Mouse (Mus musculus): ENCODE measurements around the gene Tbc1d32.
"Not testable (repeated sequence)": the region's sequence is repeated elsewhere in the genome, so short reads cannot be mapped to it uniquely, and the experiment has no call there.

The Tbc1d32 gene

DNA sequence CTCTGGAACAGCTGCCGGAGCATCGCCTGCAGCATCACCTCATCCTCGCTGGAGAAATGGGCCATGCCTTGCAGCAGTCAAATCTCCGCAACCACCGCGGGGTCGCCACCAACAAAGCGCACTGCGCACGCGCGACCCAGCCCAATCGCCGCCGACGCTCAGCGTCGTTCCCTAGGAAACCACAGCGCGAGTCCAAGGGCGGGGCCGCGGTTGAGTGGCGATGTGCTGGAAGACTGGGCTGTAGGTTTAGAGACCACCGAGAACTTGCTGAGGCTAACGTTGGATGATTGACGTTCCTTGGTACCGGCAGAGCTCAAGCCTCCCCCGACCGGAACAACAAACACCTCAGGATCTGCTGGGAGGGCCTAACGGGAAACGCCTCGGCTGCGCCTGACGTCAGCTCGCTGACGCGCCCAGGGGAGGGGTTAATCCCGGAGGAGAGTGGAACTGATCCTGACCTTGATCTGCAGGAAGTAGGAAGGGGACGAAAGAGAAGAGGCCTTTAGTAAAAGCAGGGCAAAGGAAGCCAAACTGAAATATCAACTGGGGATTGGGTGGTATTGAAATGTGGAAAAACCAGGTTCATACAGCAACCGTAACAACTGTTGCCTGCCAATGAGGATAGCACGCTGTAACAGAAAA lies at the start of gene Tbc1d32:
Gene Tbc1d32 (minus strand): TSS at position 122 of the 642 bp plus-strand sequence.
- CTCF ChIA-PET: no interaction called here

DNA sequence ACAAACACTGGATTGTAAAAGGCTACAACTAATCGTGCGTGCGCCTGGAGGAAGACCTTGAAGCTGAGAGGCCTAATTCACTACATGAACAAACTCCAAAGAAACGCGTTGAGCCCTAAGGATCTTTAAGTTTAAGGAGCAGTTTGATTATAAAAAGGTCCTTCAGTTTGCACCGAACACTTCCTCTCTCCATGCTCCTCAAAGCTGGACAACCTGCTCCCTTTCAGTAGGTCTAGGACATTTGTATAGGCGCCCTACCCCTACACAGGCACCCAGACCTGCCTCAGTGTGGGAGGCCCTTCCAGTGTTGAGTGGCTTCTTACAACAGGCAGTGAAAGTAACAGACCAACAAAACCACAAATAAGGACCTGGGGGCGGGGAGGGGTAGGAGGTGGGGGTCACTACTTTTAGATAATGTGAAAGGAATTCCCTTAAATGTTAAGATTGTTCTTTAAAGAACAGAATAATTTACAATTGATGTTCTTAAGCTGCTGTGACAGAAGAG lies 666 bp downstream of the Tbc1d32 start:
- CTCF ChIA-PET: no interaction called here

DNA sequence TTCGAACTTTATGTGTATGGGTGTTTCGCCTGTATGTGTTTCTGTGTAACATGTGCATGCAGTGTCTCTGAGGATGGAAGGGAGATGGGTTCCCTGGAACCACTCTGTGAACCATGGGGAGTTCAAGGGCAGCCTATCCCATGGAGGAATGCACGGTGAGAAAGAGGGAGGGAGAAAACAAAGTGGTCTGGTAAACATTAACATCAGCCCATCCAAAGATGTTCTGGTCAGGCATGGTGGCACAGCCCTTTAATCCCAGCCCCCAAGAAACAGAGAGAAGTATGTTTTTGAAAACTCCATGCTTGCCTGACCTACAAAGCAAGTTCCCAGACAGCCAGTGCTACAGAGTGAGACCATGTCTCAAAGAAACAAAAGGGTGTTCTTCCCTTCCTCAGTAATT lies 12.7 kb downstream of the Tbc1d32 start:
- CTCF ChIA-PET: no interaction called here

DNA sequence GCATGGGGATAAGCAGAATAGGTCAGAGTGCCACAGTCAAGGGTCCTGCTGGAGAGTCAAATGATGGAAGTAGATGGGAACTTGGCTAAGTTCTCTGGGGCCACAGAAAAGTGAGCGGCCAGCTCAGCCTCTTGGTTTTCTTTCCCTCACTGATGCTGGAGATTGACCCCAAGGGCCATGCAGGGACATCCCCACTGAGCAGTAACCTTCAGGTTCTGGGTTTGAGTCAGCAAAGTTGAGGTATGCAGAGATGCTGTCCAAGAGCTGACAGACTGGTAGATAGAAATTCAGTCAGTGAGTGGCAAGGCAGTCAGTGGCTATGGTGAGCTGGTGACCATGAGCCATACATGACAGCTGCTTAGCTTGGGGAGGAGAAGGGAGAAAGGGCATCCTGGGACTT lies 18.1 kb downstream of the Tbc1d32 start:
- CTCF ChIA-PET: no interaction called here

DNA sequence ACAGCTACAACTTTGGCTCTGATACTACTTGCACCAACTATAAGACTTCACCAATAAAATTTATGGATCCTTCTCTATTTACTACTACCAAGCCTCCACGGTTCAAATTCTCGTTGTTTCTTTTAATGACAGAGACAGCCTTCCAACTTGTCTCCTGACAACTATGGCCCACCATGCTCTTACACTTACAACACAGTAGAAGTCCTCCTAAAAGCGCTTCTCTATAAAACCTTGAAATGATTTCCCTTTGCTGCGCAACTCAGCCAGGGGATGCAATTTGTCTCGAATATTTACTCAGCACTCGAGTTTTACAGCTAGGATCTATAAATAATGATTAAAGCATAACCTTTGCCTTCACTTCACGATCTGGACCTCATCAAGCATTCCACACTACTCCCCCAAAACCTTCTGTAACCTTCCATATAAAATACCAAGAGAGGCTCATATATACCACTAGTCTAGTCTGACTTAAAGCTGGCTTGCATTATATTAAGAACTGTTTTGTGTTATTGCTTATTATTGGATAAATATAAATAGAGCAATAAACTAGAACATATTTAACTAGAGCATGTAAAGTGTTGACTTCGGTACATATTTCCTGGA lies 21.6 kb downstream of the Tbc1d32 start:
- CTCF ChIA-PET: no interaction called here

DNA sequence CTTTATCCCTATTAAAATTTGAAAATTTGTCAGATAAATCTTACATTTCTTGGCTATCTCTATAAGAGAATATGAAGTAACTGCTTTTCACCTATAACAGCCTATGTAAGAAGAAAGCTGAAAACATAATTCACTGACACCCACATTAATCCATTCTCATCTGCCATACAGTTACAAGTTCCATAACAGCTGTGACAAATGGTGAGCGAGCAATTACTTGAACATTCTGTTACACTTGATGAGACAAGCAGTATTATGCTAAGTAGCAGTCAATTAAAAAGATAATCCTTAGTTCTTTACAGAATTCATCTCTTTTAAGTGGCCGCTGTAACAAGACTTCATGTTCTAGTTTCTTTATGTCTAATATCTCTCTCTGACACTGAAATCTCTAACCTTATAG lies 24.1 kb downstream of the Tbc1d32 start:
- CTCF ChIA-PET: no interaction called here

DNA sequence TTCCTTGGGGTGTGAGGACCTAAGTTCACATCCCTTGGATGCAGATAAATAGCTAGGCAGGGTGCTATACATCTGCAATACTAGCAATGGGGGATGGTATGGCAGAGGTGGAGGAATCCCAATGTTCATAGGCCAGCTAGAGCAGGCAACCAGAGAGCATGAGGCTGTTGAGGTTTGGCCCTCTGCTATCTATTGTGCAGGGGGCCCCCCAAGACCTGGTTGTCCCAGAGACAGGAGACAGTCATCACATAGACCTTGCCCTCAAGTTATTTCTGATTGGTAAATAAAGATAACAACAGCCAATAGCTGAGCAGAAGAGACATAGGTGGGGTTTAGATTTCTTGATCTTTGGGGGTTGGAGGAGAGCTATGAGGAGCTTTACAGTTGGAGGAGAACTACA lies 28.6 kb downstream of the Tbc1d32 start:
- CTCF ChIA-PET: no interaction called here

DNA sequence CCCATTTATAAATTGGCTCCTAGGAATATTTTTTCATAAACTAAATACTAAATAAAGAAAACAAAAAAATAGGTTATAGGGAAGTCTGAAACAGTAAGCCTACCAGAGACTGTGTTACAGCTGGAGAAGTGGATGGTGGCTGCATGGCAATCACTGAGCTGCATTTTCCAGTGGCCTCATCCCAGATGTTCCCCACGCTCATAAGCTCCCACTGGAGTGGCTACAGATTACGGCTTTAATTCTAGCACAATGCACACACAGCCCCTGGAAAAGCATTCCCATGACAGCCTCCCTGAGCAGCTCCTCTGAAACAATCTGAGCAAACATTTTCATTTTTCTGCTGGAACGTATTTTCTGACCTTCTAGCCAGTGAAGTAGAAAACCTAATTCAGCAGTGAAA lies 29.8 kb downstream of the Tbc1d32 start:
- CTCF ChIA-PET: no interaction called here

DNA sequence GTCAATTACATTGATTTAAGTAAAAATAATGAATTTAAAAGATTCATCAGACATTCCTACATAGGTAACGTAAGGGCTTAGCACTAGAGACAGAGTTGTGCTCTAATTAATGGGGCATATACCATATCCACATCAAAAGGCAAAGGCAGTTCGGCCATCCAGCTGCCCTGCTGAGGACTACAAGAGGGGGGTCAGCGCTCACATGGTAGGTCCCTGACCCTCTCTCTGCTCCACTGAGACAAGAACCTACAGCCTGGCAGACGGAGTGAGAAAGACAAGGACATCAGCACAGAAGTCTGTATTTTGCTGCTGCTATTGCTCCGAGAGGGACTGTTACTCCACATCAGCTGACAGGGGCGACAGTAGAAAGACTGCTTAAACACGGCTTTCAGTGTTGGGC lies 34.2 kb downstream of the Tbc1d32 start:
- CTCF ChIA-PET: no interaction called here

DNA sequence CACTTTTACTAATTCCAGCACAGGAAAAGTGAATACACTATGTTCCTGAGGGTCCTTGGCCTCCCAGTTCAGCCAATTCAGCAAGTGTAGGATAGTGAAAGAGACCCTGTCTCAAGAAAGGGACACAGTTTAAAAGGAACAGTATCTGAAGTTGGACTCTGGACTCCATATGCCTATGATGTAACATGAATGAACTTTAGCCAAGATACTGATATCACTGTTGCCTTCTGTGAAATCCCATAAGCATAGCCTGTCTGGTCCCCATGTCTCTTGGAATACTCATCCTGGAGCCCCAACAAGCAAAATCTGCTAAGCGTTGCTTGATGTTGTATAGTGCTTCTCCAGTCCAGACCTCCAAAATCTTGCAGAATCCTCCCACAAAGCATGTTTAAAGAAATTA lies 46.8 kb downstream of the Tbc1d32 start:
- CTCF ChIA-PET: no interaction called here

DNA sequence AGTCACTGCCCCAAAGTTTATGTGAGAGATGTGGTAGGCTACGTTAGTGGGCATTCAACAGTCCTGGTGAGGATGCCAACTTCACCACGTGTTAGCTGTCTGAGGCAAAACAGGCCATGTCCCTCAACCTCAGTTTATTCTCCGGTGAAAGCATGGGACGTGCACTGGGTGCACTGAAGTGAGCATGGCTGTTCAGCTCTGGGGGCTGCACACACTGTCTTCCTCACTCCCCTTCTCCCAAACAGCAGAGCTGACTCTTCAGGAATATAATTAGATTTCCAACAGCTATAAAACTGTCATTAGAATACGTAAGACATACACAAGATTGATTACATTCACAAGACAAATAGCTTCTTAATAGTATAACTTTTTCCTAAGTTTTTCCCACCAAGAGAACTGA lies 55.3 kb downstream of the Tbc1d32 start:
- CTCF ChIA-PET: no interaction called here

DNA sequence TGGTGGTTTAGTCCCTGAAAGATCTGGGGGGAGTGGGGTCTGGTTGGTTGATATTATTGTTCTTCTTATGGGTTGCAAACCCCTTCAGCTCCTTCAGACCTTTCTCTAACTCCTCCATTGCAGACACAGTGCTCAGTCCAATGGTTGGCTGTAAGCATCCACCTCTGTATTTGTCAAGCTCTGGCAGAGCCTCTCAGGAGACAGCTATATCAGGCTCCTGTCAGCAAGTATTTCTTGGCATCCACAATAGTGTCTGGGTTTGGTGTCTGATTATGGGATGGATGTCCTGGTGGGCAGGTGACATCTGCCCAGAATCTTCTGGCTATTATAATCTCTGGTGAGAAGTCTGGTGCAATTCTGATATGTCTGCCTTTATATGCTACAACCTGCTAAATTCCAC lies 60.8 kb downstream of the Tbc1d32 start:
- CTCF ChIA-PET: not testable (repeated sequence)

DNA sequence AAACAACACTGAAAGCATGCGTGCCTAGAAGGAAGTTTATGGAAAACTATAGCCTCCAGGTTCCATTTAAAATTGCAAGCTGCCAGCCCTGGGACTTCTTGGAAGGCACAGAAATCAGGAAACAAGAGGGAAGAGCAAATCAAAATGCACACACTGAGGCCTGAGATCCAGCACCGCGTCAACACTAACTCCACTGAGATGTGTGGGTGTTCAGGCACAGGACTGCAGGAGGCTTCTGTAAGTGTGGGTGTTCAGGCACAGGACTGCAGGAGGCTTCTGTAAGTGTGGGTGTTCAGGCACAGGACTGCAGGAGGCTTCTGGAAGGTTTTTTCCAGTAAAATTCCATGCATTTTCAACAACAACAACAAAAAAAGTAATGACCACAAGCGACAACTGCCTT lies 62.7 kb downstream of the Tbc1d32 start:
- CTCF ChIA-PET: no interaction called here

DNA sequence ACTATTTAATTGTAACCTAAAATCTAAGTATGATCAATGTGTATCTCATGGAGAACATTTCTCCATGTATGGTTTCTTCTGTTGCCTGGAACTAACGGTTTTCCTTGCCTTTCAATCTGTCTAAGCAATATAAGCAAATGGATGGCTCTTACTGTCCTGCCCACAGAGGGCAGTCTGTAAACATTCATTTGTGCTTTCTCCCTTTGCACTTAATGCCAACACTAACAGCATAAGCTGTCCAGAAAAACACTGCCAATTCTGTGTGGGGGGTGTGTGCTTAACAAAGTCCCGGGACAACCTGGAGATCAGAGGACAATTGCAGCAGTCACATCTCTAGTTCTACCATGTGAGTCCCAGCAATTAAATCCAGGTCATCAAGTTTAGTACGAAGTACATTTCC lies 64.1 kb downstream of the Tbc1d32 start:
- CTCF ChIA-PET: no interaction called here

DNA sequence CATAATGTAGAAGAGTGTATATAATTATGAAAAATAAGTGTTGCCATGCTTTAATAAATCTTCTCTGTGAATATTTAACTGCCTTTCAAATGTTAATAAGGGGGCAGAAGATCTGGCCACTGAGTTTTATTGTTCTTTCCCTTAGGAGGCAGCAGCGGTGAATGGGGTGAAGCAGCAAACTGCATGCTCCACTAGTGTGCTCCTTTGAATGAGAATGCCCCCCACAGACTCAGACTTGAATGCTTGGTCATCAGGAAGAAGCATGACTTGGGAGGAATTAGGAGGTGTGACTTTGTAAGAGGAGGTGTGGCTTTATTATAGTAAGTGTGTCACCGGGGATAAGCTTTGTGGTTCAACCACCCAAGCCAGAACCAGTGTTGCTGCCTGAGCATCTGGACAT lies 69.7 kb downstream of the Tbc1d32 start:
- CTCF ChIA-PET: no interaction called here

DNA sequence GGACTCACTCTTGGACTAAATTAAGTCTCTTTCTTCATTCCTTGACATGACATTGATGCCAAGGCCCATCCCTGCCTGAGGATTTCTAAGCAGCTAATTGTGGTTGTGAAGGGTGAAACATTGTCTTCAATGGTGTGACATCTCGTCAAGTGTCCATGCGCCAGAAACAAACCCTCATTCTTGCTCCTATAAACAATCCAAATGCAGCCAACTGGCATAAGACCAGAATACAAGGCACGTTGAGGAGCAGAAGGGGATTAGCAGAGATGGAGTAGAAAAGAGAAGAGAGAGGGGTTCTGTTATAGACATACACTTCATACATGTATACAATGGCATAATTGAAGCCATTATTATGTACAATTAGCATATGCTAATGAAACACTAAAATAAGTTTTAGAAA lies 70.3 kb downstream of the Tbc1d32 start:
- CTCF ChIA-PET: no interaction called here

DNA sequence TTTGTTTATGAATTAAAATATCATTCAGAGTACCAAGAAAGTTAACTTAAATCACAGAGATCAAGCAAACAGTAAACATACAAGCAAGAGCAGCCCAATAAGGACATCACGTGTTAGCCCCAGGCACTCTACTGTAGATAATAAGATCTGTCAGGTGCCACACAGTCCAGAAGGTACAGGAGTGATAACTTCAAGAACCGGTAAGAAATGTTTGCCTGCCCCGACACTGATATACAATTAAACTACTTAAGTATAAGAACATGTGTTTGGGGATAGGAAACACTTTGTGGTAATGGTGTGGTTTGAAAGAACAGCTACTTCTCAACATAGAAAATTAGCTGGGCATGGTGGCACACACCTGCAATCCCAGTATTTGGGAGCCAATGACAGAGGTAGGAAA lies 71.5 kb downstream of the Tbc1d32 start:
- CTCF ChIA-PET: no interaction called here

DNA sequence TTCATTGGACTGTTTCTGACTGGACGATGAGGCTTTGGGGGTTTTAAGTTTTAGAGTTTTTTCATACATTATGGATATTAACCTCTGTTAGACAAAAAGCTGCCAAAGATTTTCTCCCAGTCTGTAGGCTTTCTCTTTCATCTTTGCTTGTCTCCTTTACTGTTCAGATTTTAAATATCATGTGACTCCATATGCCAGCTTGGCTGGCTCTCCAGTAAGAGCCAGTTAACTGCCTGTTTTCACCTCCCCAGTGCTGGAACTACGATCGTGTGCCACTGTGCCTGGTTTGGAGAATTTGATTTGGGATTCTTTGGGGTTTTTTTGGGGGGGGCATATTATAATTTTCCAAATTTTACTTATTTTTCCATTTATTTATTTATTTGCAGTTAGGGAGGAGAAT lies 79.6 kb downstream of the Tbc1d32 start:
- CTCF ChIA-PET: no interaction called here

DNA sequence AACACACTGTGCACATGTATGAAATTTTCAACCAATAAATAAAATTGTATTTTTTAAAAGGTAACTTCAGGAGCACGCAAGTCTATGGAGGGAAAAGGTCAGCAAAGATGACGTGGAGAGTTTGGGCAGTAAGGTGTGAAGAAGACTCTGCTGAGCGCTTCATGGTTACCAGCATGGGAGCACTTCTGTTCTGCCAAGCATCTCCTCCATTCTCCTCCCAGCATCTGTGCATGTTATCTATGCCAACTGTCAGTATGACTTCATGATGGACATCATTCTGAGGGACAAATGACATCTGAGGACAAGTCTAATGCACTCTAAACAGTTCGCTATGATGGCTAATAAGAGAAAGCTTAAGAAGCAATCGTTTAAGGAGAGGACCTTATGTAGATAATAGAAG lies 91.3 kb downstream of the Tbc1d32 start:
- CTCF ChIA-PET: no interaction called here

DNA sequence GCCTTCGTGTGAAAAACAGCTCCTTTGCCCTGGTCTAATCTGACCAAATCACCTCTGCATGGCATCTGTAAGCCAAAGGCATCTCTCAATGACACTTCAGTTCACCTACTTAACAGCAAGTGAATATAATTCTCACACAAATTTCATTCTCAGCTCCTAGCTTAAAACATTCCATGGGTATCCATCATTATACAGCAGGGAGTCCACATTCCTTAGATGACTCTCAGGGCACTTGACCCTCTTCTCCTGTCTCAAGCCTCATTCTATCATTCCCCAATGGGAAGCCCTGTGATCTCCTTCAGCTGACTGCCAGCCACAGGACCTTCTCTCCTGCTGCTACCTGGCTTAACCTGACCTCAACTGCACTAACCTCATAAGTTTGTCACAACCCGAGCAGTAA lies 98.8 kb downstream of the Tbc1d32 start:
- CTCF ChIA-PET: no interaction called here

DNA sequence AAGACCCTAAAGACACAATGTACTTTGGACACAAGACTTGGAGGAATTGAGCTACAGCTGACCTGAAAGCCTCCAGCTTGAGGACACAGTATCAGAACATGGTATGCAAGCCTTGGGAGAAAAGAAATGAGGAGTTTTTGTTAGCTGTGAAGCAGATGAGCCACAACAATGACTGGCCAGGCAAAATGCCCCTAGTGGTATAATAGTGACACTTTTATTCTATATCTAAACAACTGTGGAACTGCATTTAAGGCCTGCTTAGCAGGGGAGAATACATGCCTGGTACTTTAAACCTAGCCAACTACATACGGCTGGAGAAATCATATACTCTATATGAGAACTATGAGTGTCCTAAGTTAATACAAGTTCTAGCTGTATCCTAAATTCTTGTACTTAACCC lies 101.5 kb downstream of the Tbc1d32 start:
- CTCF ChIA-PET: no interaction called here

DNA sequence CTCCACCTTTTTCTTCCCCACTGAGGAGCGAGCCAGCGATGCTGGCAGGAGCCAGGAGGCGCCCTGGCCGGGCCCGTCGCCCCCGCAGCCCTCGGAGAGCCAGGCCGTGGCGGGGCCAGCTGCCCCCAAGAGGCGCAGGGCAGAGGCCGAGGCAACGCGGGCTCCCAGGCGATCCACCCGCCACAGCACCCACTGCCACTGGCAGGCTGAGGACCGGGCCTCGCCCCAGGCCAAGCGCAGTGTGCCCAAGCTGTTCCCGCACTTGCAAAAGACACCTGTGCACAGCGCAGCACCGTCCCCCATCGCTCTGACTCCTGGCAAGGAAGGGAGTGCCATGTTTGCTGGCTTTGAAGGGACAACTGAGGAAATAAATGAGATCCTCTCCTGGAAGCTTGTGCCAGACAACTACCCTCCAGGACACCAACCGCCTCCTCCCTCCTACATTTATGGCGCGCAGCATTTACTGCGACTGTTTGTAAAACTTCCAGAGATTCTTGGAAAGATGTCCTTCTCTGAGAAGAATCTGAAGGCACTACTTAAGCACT lies 112.8 kb downstream of the Tbc1d32 start:
- CTCF ChIA-PET: interaction anchor here (0.8 kb wide), 1 partner anchor 114 kb away, joined by 3 read pairs; no protein-coding TSS in a partner anchor

DNA sequence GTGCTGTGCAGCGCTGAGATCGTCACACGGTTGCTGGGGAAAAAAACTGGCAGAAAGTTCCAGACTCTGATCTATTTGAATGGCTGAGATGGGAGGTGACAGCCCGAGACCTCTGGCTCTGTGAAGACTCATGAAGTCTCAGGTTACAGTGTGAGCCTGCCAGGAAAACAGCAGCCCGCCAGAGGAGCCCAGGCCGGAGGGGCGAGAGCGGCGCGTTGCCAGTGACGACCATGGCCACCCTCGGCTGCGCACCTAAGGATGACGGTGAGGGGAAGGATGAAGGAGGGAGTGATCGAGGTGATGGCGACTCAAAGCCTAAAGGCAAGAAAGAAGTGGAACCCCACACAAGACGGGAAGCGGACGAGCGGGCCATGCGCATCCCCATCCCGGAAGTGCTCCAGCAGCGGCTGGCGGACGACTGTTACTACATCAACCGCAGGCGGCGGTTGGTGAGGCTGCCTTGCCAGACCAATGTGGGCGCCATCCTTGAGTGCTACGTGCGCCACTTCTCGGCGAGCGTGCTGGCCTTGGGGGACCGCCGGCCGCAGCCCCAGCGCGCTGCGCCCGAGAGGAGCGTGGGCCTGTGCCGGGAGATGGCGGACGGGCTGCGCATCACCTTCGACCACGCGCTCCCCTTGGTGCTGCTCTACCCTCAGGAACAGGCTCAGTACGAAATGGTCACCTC lies 113.4 kb downstream of the Tbc1d32 start:
- CTCF ChIA-PET: interaction anchor here (0.8 kb wide), 1 partner anchor 114 kb away, joined by 3 read pairs; no protein-coding TSS in a partner anchor

Measured in spleen, embryonic (tissue).